Mouse (Mus musculus) retina, adult 2 months (tissue): ENCODE data around the gene Gm4177.
"Not testable (repeated sequence)": the region's sequence is repeated elsewhere in the genome, so short reads cannot be mapped to it uniquely, and the experiment has no call there.

Experiments
- DNase-seq: peaks from one replicate; pipeline ENCODE4 v3.0.0-alpha.2; 2012; ENCODE audit warnings: low read depth, low spot score

The Gm4177 gene

GRCm38 (mm10) chr7:21796628-21797027 lies at the start of gene Gm4177:
TSS of gene Gm4177 (minus strand) at chr7:21796728.
- not testable (repeated sequence) for DNase-seq

GRCm38 (mm10) chr7:21844167-21844566 lies 47.6 kb upstream of the Gm4177 start, which contains the start of gene Gm5725:
TSS of gene Gm5725 (minus strand) at chr7:21844267.
- DNase-seq, result not testable (repeated sequence)

- DNase-seq, result not testable (repeated sequence)
These were observed 35.5 kb upstream of the Gm4177 start, which contains the start of gene Vmn1r135 for GRCm38 (mm10) chr7:21832051-21832450. TSS of gene Vmn1r135 (plus strand) at chr7:21832351.

- not testable (repeated sequence) for DNase-seq
These were observed 35.2 kb downstream of the Gm4177 start, which contains the start of gene Gm4175 for GRCm38 (mm10) chr7:21761375-21761774. TSS of gene Gm4175 (minus strand) at chr7:21761475.
